Mouse (Mus musculus) forebrain, embryonic 10.5 days (tissue): ENCODE data around the gene Zer1. TPM values are rescaled to one million over a fixed set of nuclear protein-coding genes. Genes with fewer than 3 reads are reported as not detected.
A peak's percentile ranks its signal among the peaks of the same experiment; 100 is the strongest.
"Not testable (repeated sequence)": the region's sequence is repeated elsewhere in the genome, so short reads cannot be mapped to it uniquely, and the experiment has no call there.

Source experiments
- DNase-seq: peaks from one replicate; pipeline ENCODE4 v3.0.0-alpha.2; 2017; ENCODE audit warnings: low spot score; ENCODE audit errors: extremely low spot score
- H3K27ac ChIP-seq: fragments of 300-500 bp; sonication (generic); 2 replicates; pipeline ENCODE4 v1.5.1; 2016; ENCODE audit warnings: mild to moderate bottlenecking
- H3K27me3 ChIP-seq: fragments of 300-500 bp; sonication (generic); 2 replicates; pipeline ENCODE4 v1.6.1; 2016; ENCODE audit warnings: mild to moderate bottlenecking; ENCODE audit not compliant: poor library complexity, severe bottlenecking
- H3K36me3 ChIP-seq: fragments of 300-500 bp; sonication (generic); replicated peaks from 2 replicates; pipeline ENCODE4 v1.6.1; 2016; ENCODE audit warnings: mild to moderate bottlenecking, moderate library complexity
- H3K4me1 ChIP-seq: fragments of 300-500 bp; sonication (generic); 2 replicates; pipeline ENCODE4 v1.6.1; 2016
- H3K4me3 ChIP-seq: fragments of 300-500 bp; sonication (generic); 2 replicates; pipeline ENCODE4 v1.5.1; 2016; ENCODE audit warnings: mild to moderate bottlenecking, moderate library complexity
- H3K9me3 ChIP-seq: fragments of 300-500 bp; sonication (generic); 2 replicates; pipeline ENCODE4 v1.6.1; 2016; ENCODE audit warnings: mild to moderate bottlenecking, moderate library complexity
- WGBS: fragments of 180-500 bp; shearing (Covaris S2); methylation state at CpG from one replicate; pipeline ENCODE4 v1.1.7; 2016; 5-methylcytosine and 5-hydroxymethylcytosine counted together
- polyA plus RNA-seq: library from polyadenylated mRNA; unstranded; fragments of >200 nt; fragmentation: Nextera tagmentation; extraction: Ambion mirVana; gene quantifications from 2 replicates; pipeline ENCODE4 v1.2.1, GENCODE M21; 2016

The Zer1 gene
- polyA plus RNA-seq = 6.3 and 6.6 TPM in 2 replicates

GRCm38 (mm10) chr2:30124472-30125274 is at the start of gene Zer1:
Gene Zer1 (minus strand): TSS chr2:30124585.
- peak; percentile 94 for DNase-seq
- H3K36me3 ChIP-seq = 0 out of 2 replicates have a peak, but pooled peaks cover 3% of the 10 kb centered on the region
- H3K4me1 ChIP-seq = peaks cover 36% of the 10 kb centered on the region
- H3K27ac ChIP-seq = peak within 1 kb of the TSS; percentile 93
- no peaks in the 10 kb centered on the region for H3K27me3 ChIP-seq
- H3K9me3 ChIP-seq = no peaks in the 10 kb centered on the region
- H3K4me3 ChIP-seq = peak within 1 kb of the TSS; percentile 96
- WGBS = 10% methylated on average over 31 of the region's 31 CpGs

GRCm38 (mm10) chr2:30173541-30174240 is 49.3 kb upstream of the Zer1 start:
- Histone ChIP-seq H3K36me3 (peaks cover 55% of the 10 kb centered on the region), H3K27ac (no peak overlapping the region), H3K4me3 (0 out of 2 replicates have a peak overlapping the region, but pooled peaks have one; percentile 3), H3K27me3 (peaks cover 11% of the 10 kb centered on the region), H3K4me1 (peaks cover 37% of the 10 kb centered on the region), H3K9me3 (peaks cover 8% of the 10 kb centered on the region; the same call in 1 of the 2 replicates)
- DNase-seq = no peak
- WGBS = 96% methylated on average over 20 of the region's 20 CpGs

- peaks cover 24% of the 10 kb centered on the region for H3K4me1 ChIP-seq
- peaks cover 50% of the 10 kb centered on the region for H3K36me3 ChIP-seq
- DNase-seq = peak; percentile 26
- 4% methylated on average over 19 of the region's 19 CpGs for WGBS
- H3K4me3 ChIP-seq = peak overlapping the region; percentile 71
- H3K27ac ChIP-seq = peak overlapping the region; percentile 91
- H3K9me3 ChIP-seq = peaks cover 16% of the 10 kb centered on the region; the same call in 1 of the 2 replicates
- H3K27me3 ChIP-seq = peaks cover 11% of the 10 kb centered on the region
These were observed 47.6 kb upstream of the Zer1 start for GRCm38 (mm10) chr2:30171997-30172382.

- peak within 1 kb of the TSS; percentile 71 for H3K4me3 ChIP-seq
- peak within 1 kb of the TSS; percentile 91 for H3K27ac ChIP-seq
- peaks cover 19% of the 10 kb centered on the region for H3K9me3 ChIP-seq
- peaks cover 20% of the 10 kb centered on the region for H3K4me1 ChIP-seq
- under 1% methylated on average over 71 of the region's 75 CpGs for WGBS
- peaks cover 45% of the 10 kb centered on the region for H3K36me3 ChIP-seq
- peak; percentile 87 for DNase-seq
- H3K27me3 ChIP-seq = peaks cover 11% of the 10 kb centered on the region
These were observed 47.1 kb upstream of the Zer1 start, which contains the start of gene Endog for GRCm38 (mm10) chr2:30171371-30171996. Gene Endog (plus strand): TSS chr2:30171493.

- no peaks in the 10 kb centered on the region for H3K27me3 ChIP-seq
- 54% methylated on average over 4 of the region's 4 CpGs for WGBS
- DNase-seq = no peak
These were observed 42.3 kb upstream of the Zer1 start for GRCm38 (mm10) chr2:30166677-30167076.

GRCm38 (mm10) chr2:30164340-30164932 is 40.1 kb upstream of the Zer1 start:
- 63% methylated on average over 9 of the region's 9 CpGs for WGBS
- H3K9me3 ChIP-seq = peaks cover 24% of the 10 kb centered on the region
- H3K27ac ChIP-seq = no peak overlapping the region
- no peak for DNase-seq
- H3K4me3 ChIP-seq = no peak overlapping the region
- H3K27me3 ChIP-seq = no peaks in the 10 kb centered on the region
- no peaks in the 10 kb centered on the region for H3K36me3 ChIP-seq
- H3K4me1 ChIP-seq = no peaks in the 10 kb centered on the region

More at GRCm38 (mm10) chr2:30166677-30167076, 42.3 kb upstream of the Zer1 start:
- Histone ChIP-seq H3K36me3 (no peaks in the 10 kb centered on the region), H3K9me3 (peaks cover 24% of the 10 kb centered on the region), H3K27ac (no peak overlapping the region), H3K4me1 (peaks cover 9% of the 10 kb centered on the region), H3K4me3 (no peak overlapping the region)

- H3K9me3 ChIP-seq = peaks cover 15% of the 10 kb centered on the region
- DNase-seq = no peak
- no peaks in the 10 kb centered on the region for H3K27me3 ChIP-seq
- H3K4me3 ChIP-seq = no peak overlapping the region
- H3K36me3 ChIP-seq = no peaks in the 10 kb centered on the region
- H3K27ac ChIP-seq = no peak overlapping the region
- H3K4me1 ChIP-seq = no peaks in the 10 kb centered on the region
These were observed 37.4 kb upstream of the Zer1 start for GRCm38 (mm10) chr2:30161809-30162208.

GRCm38 (mm10) chr2:30159871-30160270 is 35.5 kb upstream of the Zer1 start:
- H3K4me3 ChIP-seq, H3K27ac ChIP-seq, H3K4me1 ChIP-seq, H3K9me3 ChIP-seq, H3K36me3 ChIP-seq, DNase-seq, H3K27me3 ChIP-seq: not testable (repeated sequence)
- WGBS = 92% methylated on average over 8 of the region's 10 CpGs

GRCm38 (mm10) chr2:30152616-30153015 is 28.2 kb upstream of the Zer1 start:
- peaks cover 9% of the 10 kb centered on the region; the same call in 1 of the 2 replicates for H3K4me1 ChIP-seq
- 88% methylated on average over 8 of the region's 8 CpGs for WGBS
- no peak overlapping the region for H3K27ac ChIP-seq
- H3K4me3 ChIP-seq = no peak overlapping the region
- H3K9me3 ChIP-seq = no peaks in the 10 kb centered on the region
- peaks cover 46% of the 10 kb centered on the region for H3K36me3 ChIP-seq
- H3K27me3 ChIP-seq = no peaks in the 10 kb centered on the region
- DNase-seq = no peak

GRCm38 (mm10) chr2:30151840-30152239 is 27.5 kb upstream of the Zer1 start:
- Histone ChIP-seq H3K27ac (no peak overlapping the region), H3K4me3 (no peak overlapping the region), H3K36me3 (peaks cover 54% of the 10 kb centered on the region), H3K9me3 (no peaks in the 10 kb centered on the region), H3K27me3 (no peaks in the 10 kb centered on the region), H3K4me1 (peaks cover 9% of the 10 kb centered on the region; the same call in 1 of the 2 replicates)
- DNase-seq = no peak
- 91% methylated on average over 11 of the region's 11 CpGs for WGBS

- Histone ChIP-seq H3K9me3 (no peaks in the 10 kb centered on the region), H3K4me1 (peaks cover 9% of the 10 kb centered on the region; the same call in 1 of the 2 replicates), H3K36me3 (peaks cover 97% of the 10 kb centered on the region), H3K27me3 (no peaks in the 10 kb centered on the region), H3K4me3 (no peak overlapping the region), H3K27ac (no peak overlapping the region)
- WGBS = 96% methylated on average over 4 of the region's 4 CpGs
- no peak for DNase-seq
These were observed 23.1 kb upstream of the Zer1 start for GRCm38 (mm10) chr2:30147466-30147865.

- WGBS = 97% methylated on average over 4 of the region's 4 CpGs
- H3K27ac ChIP-seq = no peak overlapping the region
- no peak for DNase-seq
- no peak overlapping the region for H3K4me3 ChIP-seq
- H3K4me1 ChIP-seq = no peaks in the 10 kb centered on the region
- peaks cover 98% of the 10 kb centered on the region for H3K36me3 ChIP-seq
- H3K9me3 ChIP-seq = no peaks in the 10 kb centered on the region
- no peaks in the 10 kb centered on the region for H3K27me3 ChIP-seq
These were observed 20.1 kb upstream of the Zer1 start for GRCm38 (mm10) chr2:30144436-30144835.
